Mouse (Mus musculus) embryonic fibroblast, embryonic 13.5 days (primary cell): ENCODE measurements around the gene Cdx2. TPM values are rescaled to one million over a fixed set of nuclear protein-coding genes. Genes with fewer than 3 reads are reported as not detected.

Experiments
- H3K27ac ChIP-seq: 2 replicates; pipeline ENCODE4 v1.5.1; 2012; ENCODE audit warnings: low read length, control low read depth, inconsistent platforms; ENCODE audit not compliant: insufficient read depth
- H3K4me1 ChIP-seq: 2 replicates; pipeline ENCODE4 v1.6.1; 2011; ENCODE audit warnings: low read length; ENCODE audit not compliant: control insufficient read depth, insufficient read depth
- H3K4me3 ChIP-seq: 2 replicates; pipeline ENCODE4 v1.5.1; 2011; ENCODE audit warnings: mild to moderate bottlenecking, control low read depth, low read length; ENCODE audit not compliant: insufficient read depth
- CTCF ChIP-seq: IDR thresholded peaks from 2 replicates; pipeline ENCODE4 v1.5.1; 2011; ENCODE audit warnings: mild to moderate bottlenecking, control low read depth, low read length, moderate library complexity, borderline replicate concordance; ENCODE audit not compliant: insufficient read depth
- POLR2A ChIP-seq: IDR thresholded peaks from 2 replicates; pipeline ENCODE4 v1.6.1; 2011; ENCODE audit warnings: low read depth, mild to moderate bottlenecking, control low read depth, low read length, moderate library complexity
- polyA plus RNA-seq: library from polyadenylated mRNA; stranded (reverse); fragments of >200 nt; gene quantifications from 2 replicates; pipeline ENCODE4 v1.2.4, GENCODE M21; 2011; ENCODE audit warnings: low read depth; ENCODE audit not compliant: missing spikeins, insufficient read length

The Cdx2 gene
- polyA plus RNA-seq, 1 experiment: not detected

DNA sequence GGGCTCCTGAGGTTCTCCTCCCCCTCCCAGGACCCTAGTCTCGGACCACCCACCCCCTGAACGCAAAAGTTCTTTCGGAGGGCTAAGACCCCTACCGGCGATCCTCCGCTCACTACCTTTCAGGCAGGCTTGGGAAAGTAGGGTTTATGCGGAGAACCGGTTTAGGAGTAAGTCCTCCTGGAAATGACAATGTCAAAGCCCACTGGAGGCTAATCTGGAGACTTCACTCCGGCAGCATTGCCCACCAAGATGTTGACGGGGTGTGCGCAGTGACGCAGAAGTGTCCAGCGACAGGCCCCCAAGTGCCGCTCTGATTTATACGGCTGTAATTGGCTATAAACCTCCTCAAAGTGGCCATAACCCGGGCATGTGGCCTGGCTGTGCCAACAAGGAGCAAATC, 1.9 kb downstream of the Cdx2 start:
- no peak for TF ChIP-seq CTCF
- no peak for TF ChIP-seq POLR2A
- Histone ChIP-seq H3K4me3 (no peak overlapping the region), H3K4me1 (no peaks in the 10 kb centered on the region), H3K27ac (no peak overlapping the region)

DNA sequence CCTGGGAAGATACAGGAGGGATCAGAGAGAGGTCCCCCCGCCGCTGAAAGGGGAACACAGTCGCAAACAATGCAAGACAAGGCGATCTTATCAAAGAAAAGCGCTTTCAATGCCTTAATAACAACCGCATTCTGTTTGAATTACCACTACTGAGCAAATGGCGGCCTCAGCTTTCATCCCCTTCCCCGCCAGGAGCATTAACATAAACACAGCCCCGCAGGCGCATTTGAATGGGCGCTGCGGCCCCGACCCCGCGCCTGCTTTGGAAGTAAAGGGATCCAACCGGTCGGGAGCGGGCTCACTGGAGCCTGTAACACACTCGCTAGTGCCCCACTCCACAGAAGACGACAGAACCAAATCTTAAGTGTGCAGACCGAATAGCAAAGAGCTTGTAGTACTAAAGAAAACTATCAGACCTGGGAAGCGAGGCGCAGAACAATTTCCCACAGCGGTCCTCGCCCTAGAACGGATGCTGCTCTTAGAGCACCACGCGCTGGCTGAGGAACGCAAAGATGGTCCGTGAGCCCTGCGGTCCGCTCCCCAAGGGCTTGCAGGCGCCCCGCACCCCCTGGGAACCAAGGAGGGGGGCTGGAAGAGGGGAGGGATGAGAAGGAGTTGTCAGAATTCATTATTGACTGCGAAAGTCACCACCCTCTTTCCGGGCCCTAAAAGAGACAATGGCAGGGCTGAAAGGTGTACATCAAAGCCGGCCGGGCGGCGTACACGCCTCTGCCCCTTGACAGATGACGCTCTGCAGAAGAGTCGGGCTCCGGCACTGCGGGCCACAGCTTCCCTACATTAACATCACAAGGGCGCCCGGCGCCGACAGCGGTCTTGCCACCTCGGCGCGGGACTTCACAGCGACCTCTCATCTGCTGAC, 2.6 kb downstream of the Cdx2 start:
- no peak for TF ChIP-seq POLR2A
- TF ChIP-seq CTCF: no peak
- no peaks in the 10 kb centered on the region for H3K4me1 ChIP-seq
- no peak overlapping the region for H3K4me3 ChIP-seq
- no peak overlapping the region for H3K27ac ChIP-seq

DNA sequence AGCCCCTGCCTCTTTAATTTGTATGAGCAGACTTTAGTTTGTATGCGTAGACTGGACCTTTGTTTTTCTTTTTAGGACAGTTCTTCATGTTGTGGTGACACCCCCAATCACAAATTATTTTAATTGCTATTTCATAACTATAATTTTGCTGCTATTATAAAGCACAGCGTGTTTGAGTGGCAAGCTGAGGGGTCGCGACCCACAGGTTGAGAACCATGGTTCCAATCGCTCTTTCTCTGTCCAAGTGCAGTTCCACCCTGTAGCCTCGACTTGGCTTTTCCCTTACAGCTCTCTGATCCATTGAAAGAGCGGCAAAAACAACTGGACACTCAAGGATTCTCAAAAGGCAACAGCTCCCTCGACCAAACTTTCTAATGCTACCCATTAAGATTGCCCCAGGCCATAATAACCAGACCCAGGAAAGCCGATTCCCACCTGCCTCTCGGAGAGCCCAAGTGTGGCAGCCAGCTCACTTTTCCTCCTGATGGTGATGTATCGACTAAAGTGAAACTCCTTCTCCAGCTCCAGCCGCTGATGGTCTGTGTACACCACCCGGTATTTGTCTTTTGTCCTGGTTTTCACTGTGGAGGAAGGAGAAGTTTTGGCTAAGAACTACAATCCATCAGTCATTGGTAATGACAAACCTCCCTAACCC, 4.2 kb downstream of the Cdx2 start:
- TF ChIP-seq CTCF (no peak), POLR2A (no peak)
- no peaks in the 10 kb centered on the region for H3K4me1 ChIP-seq
- H3K4me3 ChIP-seq: no peak overlapping the region
- H3K27ac ChIP-seq: no peak overlapping the region

DNA sequence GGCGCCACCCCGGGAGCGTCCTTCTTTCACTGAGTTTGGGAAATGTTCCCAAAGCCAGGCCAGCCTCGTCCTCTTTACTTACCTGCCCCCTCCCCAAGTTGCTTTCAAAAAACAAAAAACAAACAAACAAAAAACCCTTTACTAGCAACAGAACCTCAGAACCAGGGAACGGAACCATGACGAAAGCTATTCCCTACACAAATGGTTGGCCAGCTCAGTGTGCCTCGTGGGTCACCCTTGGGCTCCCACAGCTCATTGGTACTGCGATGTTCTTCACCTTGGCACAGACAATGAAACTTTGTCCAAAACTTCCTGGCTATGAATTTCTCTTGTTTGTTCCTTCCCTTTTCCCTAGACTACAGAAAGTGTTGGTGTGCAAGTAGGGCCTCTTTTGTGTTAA, 4.9 kb downstream of the Cdx2 start:
- Histone ChIP-seq H3K4me3 (no peak overlapping the region), H3K4me1 (no peaks in the 10 kb centered on the region), H3K27ac (no peak overlapping the region)
- TF ChIP-seq CTCF (no peak), POLR2A (no peak)

DNA sequence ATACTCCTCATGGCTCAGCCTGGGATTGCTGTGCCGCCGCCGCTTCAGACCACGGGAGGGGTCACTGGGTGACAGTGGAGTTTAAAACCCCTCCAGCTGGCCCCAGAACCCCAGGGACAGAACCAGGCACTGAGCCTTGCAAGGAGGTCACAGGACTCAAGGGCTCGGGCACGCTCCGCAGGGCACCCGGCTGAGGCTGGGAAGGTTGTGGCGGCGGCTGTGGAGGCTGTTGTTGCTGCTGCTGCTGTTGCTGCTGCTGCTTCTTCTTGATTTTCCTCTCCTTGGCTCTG, 5.3 kb downstream of the Cdx2 start:
- no peak overlapping the region for H3K4me3 ChIP-seq
- no peak for TF ChIP-seq CTCF
- no peak for TF ChIP-seq POLR2A

DNA sequence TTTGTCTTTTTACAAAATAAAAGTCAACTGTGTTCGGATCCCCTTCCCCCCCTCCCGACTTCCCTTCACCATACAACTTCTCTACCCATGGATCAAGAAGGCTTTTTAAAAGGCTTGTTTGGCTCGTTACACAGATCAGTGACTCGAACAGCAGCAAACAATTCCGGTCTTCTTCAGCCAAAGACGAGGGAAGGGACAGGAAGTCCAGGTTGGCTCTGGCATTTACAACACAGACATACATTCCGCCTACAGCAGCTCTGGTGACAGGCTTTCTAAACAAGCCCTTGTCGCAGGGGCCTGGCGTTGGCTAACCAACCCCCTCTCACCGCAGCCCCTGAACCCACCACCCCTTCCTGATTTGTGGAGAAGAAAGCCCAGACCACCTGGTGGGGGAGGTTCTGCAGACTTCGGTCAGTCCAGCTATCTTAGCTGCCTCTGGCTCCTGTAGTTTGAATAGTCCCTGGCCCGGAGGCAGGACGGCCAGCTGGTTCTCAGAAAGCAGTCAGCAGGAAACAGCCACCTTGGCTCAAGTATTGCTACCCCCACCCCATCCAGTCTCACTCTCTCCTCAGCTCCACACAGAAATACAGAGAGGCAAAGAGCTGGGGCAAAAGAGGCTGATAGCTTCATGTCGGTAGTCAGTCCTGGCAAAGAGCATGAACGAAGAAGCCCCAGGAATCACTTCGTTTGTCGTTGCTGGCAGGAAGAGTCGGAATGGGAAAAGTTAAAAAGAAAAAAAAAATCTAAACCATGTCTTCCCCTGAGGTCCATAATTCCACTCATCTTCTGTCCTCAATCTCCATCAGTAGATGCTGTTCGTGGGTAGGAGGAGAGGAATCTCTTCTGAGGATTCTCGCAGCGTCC, 5.9 kb downstream of the Cdx2 start:
- no peak overlapping the region for H3K27ac ChIP-seq
- H3K4me1 ChIP-seq: no peaks in the 10 kb centered on the region
- TF ChIP-seq POLR2A: no peak
- no peak for TF ChIP-seq CTCF
- no peak overlapping the region for H3K4me3 ChIP-seq

More for the DNA sequence above, 5.3 kb downstream of the Cdx2 start:
- H3K4me1 ChIP-seq: no peaks in the 10 kb centered on the region
- no peak overlapping the region for H3K27ac ChIP-seq

DNA sequence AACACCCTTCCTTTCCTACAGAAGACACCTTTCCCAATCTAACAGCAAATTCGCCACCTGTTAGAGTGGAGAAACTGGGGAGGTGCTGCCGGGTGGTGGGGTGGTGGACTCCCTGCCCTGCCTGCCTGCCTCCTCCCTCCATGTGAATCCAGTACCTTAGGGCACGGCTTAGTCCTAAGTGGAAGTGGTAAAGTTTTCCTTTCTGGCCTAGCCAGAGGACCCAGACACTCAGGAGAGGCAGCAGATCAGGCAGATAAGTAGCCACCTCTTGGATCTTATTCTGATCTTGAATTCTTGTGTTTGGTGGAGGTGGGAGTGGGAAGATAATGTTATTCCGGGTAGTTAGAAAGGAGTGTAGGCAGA, 7.1 kb downstream of the Cdx2 start:
- no peak overlapping the region for H3K4me3 ChIP-seq
- TF ChIP-seq POLR2A (no peak), CTCF (no peak)
- no peak overlapping the region for H3K27ac ChIP-seq
- no peaks in the 10 kb centered on the region for H3K4me1 ChIP-seq

DNA sequence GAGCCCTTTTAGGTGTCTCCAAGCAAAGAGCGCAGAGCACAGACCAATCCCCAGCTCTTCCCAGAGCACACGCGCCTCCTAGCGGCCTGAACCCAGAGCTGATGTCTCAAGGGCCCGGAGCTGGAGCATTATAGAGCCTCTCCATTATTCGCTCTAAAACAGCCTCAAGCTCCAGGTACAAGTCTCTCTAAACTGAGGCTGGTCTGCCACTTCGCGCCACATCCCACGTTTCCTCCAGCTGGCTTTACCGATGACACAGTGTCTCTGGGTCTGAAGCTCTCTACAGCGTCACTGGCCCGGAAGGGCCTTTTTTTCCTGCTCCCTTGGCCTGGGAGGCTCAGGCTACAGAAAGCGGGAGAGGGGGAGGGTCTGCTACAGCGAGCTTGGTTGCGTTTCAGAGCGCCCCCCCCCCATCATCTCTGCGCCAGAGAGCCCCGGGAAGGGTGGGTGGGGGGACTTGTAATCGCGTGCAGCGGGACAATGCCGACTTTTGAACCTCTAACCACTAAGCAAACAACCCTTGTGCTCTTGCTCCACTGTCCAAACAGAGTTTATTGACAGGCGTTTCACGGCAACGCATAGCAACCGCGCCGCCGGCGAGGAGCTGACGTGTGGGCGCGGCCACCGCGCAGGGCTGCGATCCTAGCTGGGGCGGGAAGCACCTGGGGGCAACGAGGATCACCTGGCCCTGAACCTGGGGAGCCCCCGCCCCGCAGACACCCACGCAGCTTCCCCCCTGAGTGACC, 7.6 kb downstream of the Cdx2 start:
- Histone ChIP-seq H3K27ac (no peak overlapping the region), H3K4me3 (no peak overlapping the region), H3K4me1 (no peaks in the 10 kb centered on the region)
- TF ChIP-seq POLR2A: no peak
- TF ChIP-seq CTCF: peak; percentile 68

DNA sequence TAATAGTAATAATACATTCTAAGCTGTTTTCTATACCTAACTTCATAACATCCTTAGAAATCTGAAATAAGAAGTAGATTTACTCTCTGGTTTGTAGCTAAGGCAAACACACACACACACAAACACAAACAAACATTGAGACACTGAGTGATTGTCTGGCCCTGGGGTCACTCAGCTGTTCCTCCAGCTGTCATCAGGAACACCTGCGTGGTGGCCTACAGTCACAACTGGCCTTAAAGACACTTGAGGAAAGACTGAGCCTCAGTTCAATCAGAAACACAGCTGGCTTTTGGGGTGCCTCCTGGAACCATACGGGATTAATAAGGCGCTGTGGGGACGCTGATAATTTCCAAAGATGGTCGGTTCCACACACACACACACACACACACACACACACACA, 9.8 kb downstream of the Cdx2 start:
- H3K27ac ChIP-seq: no peak overlapping the region
- H3K4me3 ChIP-seq: no peak overlapping the region
- TF ChIP-seq CTCF: no peak
- H3K4me1 ChIP-seq: peaks cover 5% of the 10 kb centered on the region; the same call in 1 of the 2 replicates
